Comparison of ENCODE assay signal across 10 mouse cellular contexts in the genomic region with DNA sequence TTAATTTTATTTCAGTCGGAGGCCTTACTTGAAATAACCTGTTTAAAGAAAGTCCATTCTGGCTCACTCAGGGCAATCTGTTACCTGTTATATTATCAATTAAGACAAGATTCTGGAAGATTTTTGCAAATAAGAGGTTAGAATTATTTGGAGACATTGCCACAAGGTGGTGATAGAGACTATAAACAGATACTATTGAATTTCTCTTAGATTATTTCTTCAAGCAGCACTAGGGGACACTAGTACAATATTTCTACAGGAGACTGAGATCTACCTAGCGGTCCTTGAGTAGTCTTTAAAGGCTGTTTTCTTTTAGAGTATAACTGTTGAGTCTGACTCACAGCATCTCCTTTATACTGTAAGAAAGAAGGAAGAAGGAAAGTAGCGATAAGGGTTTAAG. TPM values are rescaled to one million over a fixed set of nuclear protein-coding genes. Genes with fewer than 3 reads are reported as not detected.
DNase-seq lines count a peak whose midpoint lies in the region; ATAC-seq and TF ChIP-seq lines count a peak whose summit lies in the region.
"Had no signal": no experiment of that assay in that cellular context is flagged by ENCODE, and none has a peak within 500 bp of the region (broad histone marks: within the 10 kb centered on the region; RNA-seq: fewer than 3 reads in every experiment).

No protein-coding gene starts in this region.

- no peak overlapping the region for H3K4me2 ChIP-seq in hindbrain, postnatal 0 days (ENCODE audit: low read depth, low read length)
- no peak overlapping the region for H3K4me2 ChIP-seq in hindbrain, embryonic 13.5 days
- H3K4me2 ChIP-seq in lung, postnatal 0 days (replicated peaks; ENCODE audit: low read depth, low read length): no peak overlapping the region

- H3K9ac ChIP-seq in hindbrain, postnatal 0 days (replicated peaks; ENCODE audit: low read length): no peak overlapping the region
- no peak overlapping the region for H3K9ac ChIP-seq in hindbrain, embryonic 13.5 days
- H3K9ac ChIP-seq in lung, postnatal 0 days (replicated peaks; ENCODE audit: low read depth): no peak overlapping the region

- no peak for ATAC-seq in hindbrain, postnatal 0 days
- ATAC-seq in hindbrain, embryonic 13.5 days (ENCODE audit: low FRiP score): no peak
- ATAC-seq in lung, postnatal 0 days: no peak

- TF ChIP-seq CTCF in hindbrain, postnatal 0 days (IDR thresholded peaks at IDR 0.05; ENCODE audit: low read depth): peak; percentile 73
- TF ChIP-seq CTCF in lung, postnatal 0 days (IDR thresholded peaks at IDR 0.05): peak; percentile 67

- no peaks in the 10 kb centered on the region for H3K4me1 ChIP-seq in hindbrain, postnatal 0 days (ENCODE audit: insufficient read depth, low read length)
- no peaks in the 10 kb centered on the region for H3K4me1 ChIP-seq in hindbrain, embryonic 13.5 days (replicated peaks)
- no peaks in the 10 kb centered on the region for H3K4me1 ChIP-seq in lung, postnatal 0 days (ENCODE audit: insufficient read depth, low read depth, low read length)

- H3K27me3 ChIP-seq in hindbrain, postnatal 0 days (ENCODE audit: insufficient read depth, low read length): no peaks in the 10 kb centered on the region
- no peaks in the 10 kb centered on the region for H3K27me3 ChIP-seq in hindbrain, embryonic 13.5 days
- no peaks in the 10 kb centered on the region for H3K27me3 ChIP-seq in lung, postnatal 0 days (replicated peaks; ENCODE audit: insufficient read depth, low read length)

- no peaks in the 10 kb centered on the region for H3K9me3 ChIP-seq in hindbrain, postnatal 0 days (ENCODE audit: low read length)
- no peaks in the 10 kb centered on the region for H3K9me3 ChIP-seq in hindbrain, embryonic 13.5 days
- H3K9me3 ChIP-seq in lung, postnatal 0 days (ENCODE audit: low read length): no peaks in the 10 kb centered on the region

- H3K4me3 ChIP-seq in hindbrain, postnatal 0 days (ENCODE audit: low read length): no peak overlapping the region
- H3K4me3 ChIP-seq in hindbrain, embryonic 13.5 days: no peak overlapping the region
- no peak overlapping the region for H3K4me3 ChIP-seq in lung, postnatal 0 days (ENCODE audit: low read depth, low read length)

- peak; percentile 77 for DNase-seq in hindbrain, postnatal 0 days (ENCODE audit: low spot score)
- DNase-seq in lung, postnatal 0 days (ENCODE audit: low spot score): peak; percentile 75
- DNase-seq in lung, adult 18-20 months: no peak
- peak; percentile 40 for DNase-seq in Muller cell, postnatal 12 days (ENCODE audit: inconsistent ontology term)
- peak; percentile 38 for DNase-seq in retina, postnatal 1 day
- DNase-seq in urinary bladder, postnatal 10 days (ENCODE audit: low spot score): no peak
- DNase-seq in gastrocnemius, postnatal 4 days (ENCODE audit: low spot score in 2 of 2): no peak

- no peak; the same call in 1 of the 2 replicates for TF ChIP-seq EP300 in lung, postnatal 0 days (IDR thresholded peaks at IDR 0.05)

- no peaks in the 10 kb centered on the region for H3K36me3 ChIP-seq in hindbrain, postnatal 0 days (ENCODE audit: insufficient read depth, low read length)
- H3K36me3 ChIP-seq in hindbrain, embryonic 13.5 days: no peaks in the 10 kb centered on the region
- H3K36me3 ChIP-seq in lung, postnatal 0 days (ENCODE audit: insufficient read depth, low read length): no peaks in the 10 kb centered on the region

- 68% methylated on average over 3 of the region's 3 CpGs for WGBS in hindbrain, postnatal 0 days
- 85% methylated on average over 3 of the region's 3 CpGs for WGBS in hindbrain, embryonic 13.5 days
- WGBS in lung, postnatal 0 days: 79% methylated on average over 3 of the region's 3 CpGs

- no peak overlapping the region for H3K27ac ChIP-seq in hindbrain, postnatal 0 days
- no peak overlapping the region for H3K27ac ChIP-seq in hindbrain, embryonic 13.5 days
- no peak overlapping the region for H3K27ac ChIP-seq in lung, postnatal 0 days (ENCODE audit: low read length)

RNA-seq across cellular contexts. Expression of a gene that starts 4.3 kb away (rescaled TPM):
- not detected in 2 replicates for total RNA-seq in hindbrain, postnatal 0 days (2014; rRNA removed)
- polyA plus RNA-seq in hindbrain, postnatal 0 days (2015; fragmentation: Nextera tagmentation; extraction: Ambion mirVana): not detected in 2 replicates
- polyA plus RNA-seq in hindbrain, embryonic 13.5 days (2015; fragmentation: Nextera tagmentation; extraction: Ambion mirVana): not detected in 2 replicates
- 0.19 and 0.32 TPM in 2 replicates for polyA plus RNA-seq in lung, postnatal 0 days (2015; fragmentation: Nextera tagmentation; extraction: Ambion mirVana)
- total RNA-seq in gastrocnemius, postnatal 4 days (2021): under 1 TPM; 0.66 to 0.67 TPM
- total RNA-seq: gastrocnemius, adult 18-20 months; heart, postnatal 10 days had no signal

Comparison
In these comparisons a context has a peak if more than half of its experiments do, and no peak if none do; other contexts are left out.
1. DNase-seq: peak in hindbrain, postnatal 0 days (single experiment), lung, postnatal 0 days (single experiment), Muller cell, postnatal 12 days (single experiment) and retina, postnatal 1 day (single experiment); none in lung, adult 18-20 months (0 of 2), urinary bladder, postnatal 10 days (single experiment) and gastrocnemius, postnatal 4 days (0 of 2).